Mouse (Mus musculus) lung, postnatal 4 days (tissue): ENCODE results near the gene Nmur2.

Experiments used
- DNase-seq, 2 experiments: peaks; one replicate each; pipeline ENCODE4 v3.0.0; 2021

Gene Nmur2

GRCm38 (mm10) chr11:56040917-56041316, at the start of gene Nmur2:
Gene Nmur2, minus strand, starts transcription at chr11:56041010.
- DNase-seq, result no peak

DNA sequence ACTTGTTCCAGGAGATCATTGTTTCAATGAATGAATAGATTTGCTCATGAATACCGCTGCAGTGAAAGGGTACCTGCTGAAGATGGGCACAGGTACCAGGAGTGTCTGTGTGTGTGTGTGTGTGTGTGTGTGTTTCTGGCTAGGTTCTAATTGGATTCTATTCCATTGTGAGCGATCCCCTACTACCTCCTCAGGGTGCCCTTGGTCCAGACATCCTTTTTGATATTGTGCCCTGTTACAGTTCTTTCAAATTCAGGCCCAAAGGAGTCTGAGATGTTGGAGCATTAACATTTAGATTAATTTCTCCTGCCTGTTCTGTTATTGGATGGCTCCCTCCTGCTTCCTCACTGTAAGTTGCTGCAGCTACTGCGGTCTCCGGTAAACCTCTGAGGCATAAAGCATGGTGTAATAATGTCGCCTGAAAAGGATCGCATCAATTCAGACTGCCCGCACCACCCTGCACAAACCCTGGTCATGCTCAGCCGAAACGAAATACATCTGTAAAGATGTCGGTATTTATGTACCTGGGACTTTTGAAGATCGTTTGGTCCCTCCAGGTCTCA, 48.4 kb upstream of the Nmur2 start:
- DNase-seq, result no peak

DNA sequence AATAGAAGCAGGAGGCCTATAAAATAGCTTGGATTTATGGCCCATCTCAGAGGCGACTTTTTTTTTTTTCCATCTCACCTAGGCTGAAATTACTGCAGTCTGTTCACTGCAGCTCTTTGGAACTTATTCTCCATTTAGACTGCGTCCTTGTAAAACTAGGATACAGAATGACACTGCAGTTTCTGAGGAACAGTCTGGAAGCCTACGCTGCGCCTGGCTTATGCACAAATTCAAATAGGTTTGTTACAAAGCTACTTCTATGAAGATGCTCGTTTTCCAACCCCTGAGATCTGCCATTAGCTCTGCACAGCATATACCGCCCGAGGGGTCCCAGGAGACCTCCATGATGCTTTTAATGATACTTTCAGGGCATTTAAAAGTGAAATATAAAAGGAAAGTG, 31.3 kb upstream of the Nmur2 start:
- DNase-seq, result no peak

DNA sequence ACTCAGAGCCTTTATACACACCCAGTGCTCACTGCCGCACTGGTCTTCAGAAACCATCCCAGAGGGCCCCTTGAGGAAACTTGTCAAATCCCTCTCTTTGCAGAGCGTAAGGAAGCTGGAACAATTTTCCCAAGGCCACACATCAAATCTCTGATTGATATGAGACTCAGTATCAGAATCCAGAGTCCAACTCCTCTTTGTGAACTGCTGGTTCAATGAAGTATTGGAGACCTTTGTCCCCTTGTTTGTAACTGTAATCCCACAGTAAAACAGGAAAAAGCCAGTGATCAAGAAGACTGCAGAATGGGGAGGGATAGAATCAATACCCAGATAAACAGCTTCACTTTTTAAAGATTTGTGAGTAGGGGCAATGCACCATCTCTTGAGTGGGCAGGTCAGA, 28.8 kb upstream of the Nmur2 start:
- no peak for DNase-seq

GRCm38 (mm10) chr11:56065147-56065546, 24.3 kb upstream of the Nmur2 start:
- DNase-seq, result no peak

DNA sequence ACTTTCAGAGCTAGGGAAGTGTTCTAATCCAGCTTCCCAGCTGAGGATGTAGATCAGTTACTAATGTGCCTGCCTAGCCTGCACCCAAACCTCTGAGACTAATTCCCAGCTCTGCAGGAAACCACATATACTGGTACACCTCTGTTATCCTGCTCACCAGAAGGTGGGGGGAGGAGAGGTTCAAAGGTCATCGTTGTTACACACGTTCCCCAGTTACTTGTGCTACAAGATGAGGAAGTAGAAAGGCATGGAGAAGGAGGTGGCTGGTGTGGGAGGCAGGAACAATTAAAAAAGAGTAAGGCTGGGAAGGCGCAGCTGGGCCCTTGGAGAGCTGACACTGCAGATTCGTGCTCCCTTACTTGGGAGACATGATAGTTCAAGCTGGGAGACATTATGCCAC, 23.8 kb upstream of the Nmur2 start:
- no peak for DNase-seq

- no peak for DNase-seq
Observed at GRCm38 (mm10) chr11:56059236-56059635, 18.4 kb upstream of the Nmur2 start.

DNA sequence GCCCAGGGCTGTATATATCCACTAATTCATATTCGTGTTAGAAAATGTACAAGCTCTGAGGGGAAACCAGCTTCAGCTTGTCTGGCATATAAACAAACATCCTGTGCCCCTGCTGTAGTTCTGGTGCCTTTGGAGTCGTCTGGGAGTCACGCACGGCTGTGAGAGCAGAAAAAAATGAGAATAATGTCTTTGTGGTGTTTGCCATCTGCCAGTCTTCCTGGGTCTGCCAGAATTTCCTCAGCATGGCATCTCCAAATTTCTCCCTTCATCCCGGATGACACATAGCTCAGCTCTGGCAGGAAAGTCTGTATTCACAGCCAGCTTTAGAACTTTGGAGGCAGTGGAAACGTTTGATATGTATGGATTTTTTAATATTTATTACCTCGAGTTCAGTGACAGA, 13.6 kb upstream of the Nmur2 start:
- no peak for DNase-seq

DNA sequence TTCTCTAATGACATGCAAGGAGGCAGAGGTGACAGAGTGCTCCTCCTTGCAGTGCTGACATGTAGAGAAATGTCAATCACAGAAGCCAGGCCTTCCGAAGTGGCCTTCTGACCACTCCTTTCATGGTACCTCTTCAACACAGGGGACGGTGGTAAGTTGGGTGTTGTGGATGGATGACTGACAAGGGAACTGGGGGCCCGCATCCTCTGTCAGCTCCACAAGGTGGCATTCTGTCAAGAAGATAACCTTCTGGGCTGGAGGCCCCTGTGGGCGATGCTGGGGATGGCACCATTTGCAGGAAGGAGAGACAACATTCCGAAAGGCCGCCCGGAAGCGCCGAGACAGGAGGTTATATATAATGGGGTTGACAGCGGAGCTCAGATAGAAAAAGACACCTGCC, 14.0 kb downstream of the Nmur2 start:
- no peak for DNase-seq

DNA sequence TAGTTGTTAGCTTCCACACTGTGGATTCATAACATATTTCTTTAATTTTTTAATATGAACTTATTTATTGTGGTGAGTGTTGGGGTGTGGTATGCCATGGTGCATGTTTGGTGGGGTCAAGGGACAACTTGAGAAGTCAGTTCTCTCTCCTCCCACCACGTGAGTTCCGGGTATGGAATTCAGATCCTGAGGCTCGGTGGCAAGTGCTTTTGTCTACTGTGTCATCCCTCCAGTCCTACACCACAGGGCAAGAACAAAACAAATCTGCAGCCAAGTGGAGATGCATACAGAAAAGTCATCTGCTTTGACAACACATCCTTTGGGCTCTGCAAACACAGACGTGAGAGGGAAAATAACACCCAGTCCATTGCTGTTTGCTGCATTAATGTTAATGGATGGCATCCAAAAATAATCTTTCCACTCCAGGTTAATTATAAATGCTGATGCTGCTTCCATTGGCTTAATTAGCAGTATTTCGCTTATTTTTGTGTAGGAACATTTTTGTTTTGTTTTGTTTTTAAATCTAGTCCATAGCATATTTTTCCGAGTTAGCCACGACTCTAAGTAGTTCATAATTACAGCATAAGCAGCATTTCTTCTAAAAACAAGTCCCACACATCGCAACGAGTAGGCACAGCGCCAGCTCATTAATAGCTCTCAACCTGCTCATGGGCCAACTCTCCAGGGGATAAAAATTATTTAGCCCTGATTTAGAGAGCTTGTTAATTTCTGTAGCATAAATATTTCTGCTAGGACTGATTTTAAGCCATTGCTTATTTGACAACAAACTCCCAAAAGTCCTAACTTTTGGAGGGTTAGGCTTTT, 14.9 kb downstream of the Nmur2 start:
- DNase-seq, result peak; percentile 7 to 24

GRCm38 (mm10) chr11:56013510-56014057, 27.2 kb downstream of the Nmur2 start:
- peak in 1 of 2 experiments; percentile 27 for DNase-seq

DNA sequence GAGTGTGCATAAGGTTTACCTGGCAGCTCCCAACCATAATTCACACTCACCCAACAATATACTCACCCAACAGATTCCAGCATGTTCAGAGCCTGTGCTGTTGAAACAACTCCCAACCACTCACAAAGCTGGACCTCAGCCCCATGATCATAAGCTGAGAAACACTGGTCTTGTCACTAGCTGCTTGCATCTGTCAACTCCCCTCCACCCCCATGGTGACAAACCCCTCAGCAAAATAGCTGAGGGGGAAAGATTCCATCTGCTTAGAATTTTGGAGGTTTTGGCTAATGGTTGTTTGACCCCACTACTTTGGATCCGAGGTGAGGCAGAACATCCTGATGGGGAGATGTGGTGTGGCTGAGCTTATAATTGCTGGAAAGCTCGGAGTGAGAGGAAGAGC, 28.4 kb downstream of the Nmur2 start:
- no peak for DNase-seq

GRCm38 (mm10) chr11:56008277-56008676, 32.5 kb downstream of the Nmur2 start:
- no peak for DNase-seq

- no peak for DNase-seq
Observed at GRCm38 (mm10) chr11:55992799-55993198, 48.0 kb downstream of the Nmur2 start.

DNA sequence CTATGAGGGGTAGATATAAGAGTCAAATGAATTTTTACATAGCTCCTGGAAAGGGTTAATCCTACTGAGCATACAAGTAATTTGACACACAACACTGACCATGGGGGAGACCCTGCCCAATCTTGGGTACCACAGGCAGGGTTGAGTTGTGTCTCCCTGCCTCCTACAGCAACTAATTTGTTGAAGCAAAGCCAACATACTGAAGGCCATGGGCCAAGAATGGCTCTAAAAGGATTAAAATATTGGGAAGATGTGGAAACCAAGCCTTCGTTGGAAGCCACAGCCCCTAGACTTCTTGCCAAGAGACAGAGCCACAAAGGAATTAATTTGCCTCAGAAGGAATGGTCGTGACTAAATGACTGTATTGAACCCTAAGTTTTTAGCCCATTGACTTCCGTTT, 48.7 kb downstream of the Nmur2 start:
- no peak for DNase-seq

DNA sequence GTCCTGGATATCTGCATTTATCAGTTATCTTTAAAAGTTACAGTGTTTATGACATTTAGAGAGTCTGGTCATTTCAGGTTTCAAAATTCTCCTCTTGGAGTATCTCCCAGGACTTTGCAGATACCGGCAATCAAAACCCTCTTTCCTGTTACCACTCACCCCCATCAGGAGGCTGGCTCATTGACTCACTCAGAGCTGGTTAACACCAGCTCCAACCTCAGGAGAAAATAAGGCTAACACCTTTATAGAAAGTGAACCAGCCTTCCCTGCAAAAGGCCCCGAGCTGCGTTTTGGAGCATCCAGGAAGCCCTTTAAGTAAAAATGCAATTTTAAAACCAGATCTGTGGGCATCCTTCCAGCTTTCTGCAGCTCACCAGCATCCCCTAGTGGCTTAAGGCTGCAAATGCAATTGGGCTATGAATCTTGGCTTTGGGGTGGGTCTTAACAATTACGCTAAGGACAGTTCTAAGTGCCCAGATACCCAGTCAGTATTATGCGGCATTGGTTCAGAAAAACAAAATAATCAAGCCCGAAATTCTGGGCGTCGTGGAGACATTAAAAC, 49.2 kb downstream of the Nmur2 start:
- DNase-seq, result peak in 1 of 2 experiments; percentile 23

- DNase-seq, result no peak
Observed at GRCm38 (mm10) chr11:55984643-55985042, 56.2 kb downstream of the Nmur2 start.

GRCm38 (mm10) chr11:55981656-55982055, 59.2 kb downstream of the Nmur2 start:
- no peak for DNase-seq

- DNase-seq, result no peak
Observed at GRCm38 (mm10) chr11:55978146-55978545, 62.7 kb downstream of the Nmur2 start.
